Mouse (Mus musculus) embryonic facial prominence, embryonic 13.5 days (tissue): ENCODE results near the gene Scd2. TPM values are rescaled to one million over a fixed set of nuclear protein-coding genes. Genes with fewer than 3 reads are reported as not detected.

ENCODE experiments used
- ATAC-seq: fragments of 200-750 bp; cut with Nextera tagmentation; 2 replicates; pipeline ENCODE4 v1.8.0; 2017; ENCODE audit warnings: low read depth; ENCODE audit not compliant: insufficient number of reproducible peaks, insufficient read depth, low FRiP score, low TSS enrichment
- H3K27ac ChIP-seq: fragments of 300-500 bp; sonication (generic); 2 replicates; pipeline ENCODE4 v1.5.1; 2015; ENCODE audit warnings: moderate library complexity, mild to moderate bottlenecking, inconsistent platforms
- H3K27me3 ChIP-seq: fragments of 300-500 bp; sonication (generic); 2 replicates; pipeline ENCODE4 v1.6.1; 2015; ENCODE audit warnings: mild to moderate bottlenecking, inconsistent platforms
- H3K36me3 ChIP-seq: fragments of 300-500 bp; sonication (generic); 2 replicates; pipeline ENCODE4 v1.6.1; 2015; ENCODE audit warnings: mild to moderate bottlenecking, inconsistent platforms
- H3K4me1 ChIP-seq: fragments of 300-500 bp; sonication (generic); 2 replicates; pipeline ENCODE4 v1.6.1; 2015; ENCODE audit warnings: inconsistent platforms
- H3K4me2 ChIP-seq: fragments of 300-500 bp; sonication (generic); 2 replicates; pipeline ENCODE4 v1.6.1; 2015; ENCODE audit warnings: moderate library complexity, mild to moderate bottlenecking, inconsistent platforms
- H3K4me3 ChIP-seq: fragments of 300-500 bp; sonication (generic); 2 replicates; pipeline ENCODE4 v1.5.1; 2015; ENCODE audit warnings: mild to moderate bottlenecking, inconsistent platforms
- H3K9ac ChIP-seq: fragments of 300-500 bp; sonication (generic); 2 replicates; pipeline ENCODE4 v1.6.1; 2015; ENCODE audit warnings: mild to moderate bottlenecking, inconsistent platforms
- H3K9me3 ChIP-seq: fragments of 300-500 bp; sonication (generic); 2 replicates; pipeline ENCODE4 v1.6.1; 2016; ENCODE audit warnings: inconsistent platforms
- WGBS: fragments of 180-500 bp; shearing (Covaris S2); methylation state at CpG from one replicate; pipeline ENCODE4 v1.1.7; 2015; ENCODE audit warnings: mixed read lengths; 5-methylcytosine and 5-hydroxymethylcytosine counted together
- polyA plus RNA-seq: library from polyadenylated mRNA; unstranded; fragments of >200 nt; fragmentation: Nextera tagmentation; extraction: Ambion mirVana; gene quantifications from 2 replicates; pipeline ENCODE4 v1.2.1, GENCODE M21; 2015

Scd2 gene
- polyA plus RNA-seq, 1 experiment from 2014 or later = 211 TPM

GRCm38 (mm10) chr19:44259484-44259883 lies 34.0 kb upstream of the Scd2 start:
- Histone ChIP-seq H3K36me3 (no peaks in the 10 kb centered on the region), H3K9me3 (no peaks in the 10 kb centered on the region), H3K9ac (no peak overlapping the region), H3K27me3 (no peaks in the 10 kb centered on the region), H3K4me2 (no peak overlapping the region), H3K27ac (no peak overlapping the region), H3K4me3 (no peak overlapping the region), H3K4me1 (no peaks in the 10 kb centered on the region)
- WGBS = 71% methylated on average over 4 of the region's 4 CpGs
- no peak for ATAC-seq

- no peaks in the 10 kb centered on the region for H3K27me3 ChIP-seq
- no peaks in the 10 kb centered on the region for H3K36me3 ChIP-seq
- H3K4me2 ChIP-seq = no peak overlapping the region
- no peak overlapping the region for H3K27ac ChIP-seq
- no peak overlapping the region for H3K9ac ChIP-seq
- 81% methylated on average over 5 of the region's 5 CpGs for WGBS
- ATAC-seq = no peak
- H3K4me3 ChIP-seq = no peak overlapping the region
- H3K4me1 ChIP-seq = no peaks in the 10 kb centered on the region
- H3K9me3 ChIP-seq = no peaks in the 10 kb centered on the region
These were observed 33.0 kb upstream of the Scd2 start for GRCm38 (mm10) chr19:44260487-44260886.

GRCm38 (mm10) chr19:44261774-44262173 lies 31.7 kb upstream of the Scd2 start:
- H3K4me1 ChIP-seq = peaks cover 5% of the 10 kb centered on the region
- no peak overlapping the region for H3K9ac ChIP-seq
- WGBS = 81% methylated on average over 7 of the region's 7 CpGs
- no peak overlapping the region for H3K4me3 ChIP-seq
- H3K27ac ChIP-seq = no peak overlapping the region
- H3K9me3 ChIP-seq = no peaks in the 10 kb centered on the region
- no peaks in the 10 kb centered on the region for H3K36me3 ChIP-seq
- H3K4me2 ChIP-seq = no peak overlapping the region
- ATAC-seq = no peak
- H3K27me3 ChIP-seq = no peaks in the 10 kb centered on the region

- Histone ChIP-seq H3K9ac (no peak overlapping the region), H3K27ac (no peak overlapping the region), H3K9me3 (no peaks in the 10 kb centered on the region), H3K4me3 (no peak overlapping the region), H3K36me3 (no peaks in the 10 kb centered on the region), H3K4me2 (no peak overlapping the region), H3K27me3 (no peaks in the 10 kb centered on the region), H3K4me1 (peaks cover 11% of the 10 kb centered on the region)
- WGBS = 66% methylated on average over 3 of the region's 3 CpGs
- no peak for ATAC-seq
These were observed 29.9 kb upstream of the Scd2 start for GRCm38 (mm10) chr19:44263581-44263980.

- no peak overlapping the region for H3K9ac ChIP-seq
- H3K36me3 ChIP-seq = no peaks in the 10 kb centered on the region
- no peak overlapping the region for H3K4me2 ChIP-seq
- WGBS = 78% methylated on average over 9 of the region's 9 CpGs
- H3K27me3 ChIP-seq = no peaks in the 10 kb centered on the region
- peaks cover 11% of the 10 kb centered on the region for H3K4me1 ChIP-seq
- ATAC-seq = no peak
- no peak overlapping the region for H3K27ac ChIP-seq
- H3K4me3 ChIP-seq = no peak overlapping the region
- H3K9me3 ChIP-seq = no peaks in the 10 kb centered on the region
These were observed 29.2 kb upstream of the Scd2 start for GRCm38 (mm10) chr19:44264226-44264625.

GRCm38 (mm10) chr19:44265300-44265699 lies 28.2 kb upstream of the Scd2 start:
- Histone ChIP-seq H3K4me2 (no peak overlapping the region), H3K27ac (0 out of 2 replicates have a peak overlapping the region, but pooled peaks have one; percentile 4), H3K27me3 (no peaks in the 10 kb centered on the region), H3K36me3 (no peaks in the 10 kb centered on the region), H3K4me3 (no peak overlapping the region), H3K9ac (no peak overlapping the region), H3K9me3 (no peaks in the 10 kb centered on the region), H3K4me1 (peaks cover 11% of the 10 kb centered on the region)
- WGBS = 65% methylated on average over 7 of the region's 7 CpGs
- ATAC-seq = no peak

GRCm38 (mm10) chr19:44265911-44266337 lies 27.6 kb upstream of the Scd2 start:
- no peak for ATAC-seq
- WGBS = 45% methylated on average over 5 of the region's 5 CpGs
- Histone ChIP-seq H3K4me3 (no peak overlapping the region), H3K4me2 (peak overlapping the region; percentile 76; the same call in 1 of the 2 replicates), H3K27me3 (no peaks in the 10 kb centered on the region), H3K9me3 (no peaks in the 10 kb centered on the region), H3K36me3 (no peaks in the 10 kb centered on the region), H3K27ac (0 out of 2 replicates have a peak overlapping the region, but pooled peaks have one; percentile 96), H3K9ac (0 out of 2 replicates have a peak overlapping the region, but pooled peaks have one; percentile 78), H3K4me1 (peaks cover 11% of the 10 kb centered on the region)

GRCm38 (mm10) chr19:44266458-44266823 lies 27.0 kb upstream of the Scd2 start:
- H3K27ac ChIP-seq = peak overlapping the region; percentile 96; the same call in 1 of the 2 replicates
- H3K9ac ChIP-seq = peak overlapping the region; percentile 78
- peaks cover 11% of the 10 kb centered on the region for H3K4me1 ChIP-seq
- peak overlapping the region; percentile 76 for H3K4me2 ChIP-seq
- no peaks in the 10 kb centered on the region for H3K9me3 ChIP-seq
- H3K36me3 ChIP-seq = no peaks in the 10 kb centered on the region
- WGBS = 8% methylated on average over 6 of the region's 6 CpGs
- no peak for ATAC-seq
- peak overlapping the region; percentile 61 for H3K4me3 ChIP-seq
- no peaks in the 10 kb centered on the region for H3K27me3 ChIP-seq

- peak overlapping the region; percentile 76 for H3K4me2 ChIP-seq
- H3K27me3 ChIP-seq = no peaks in the 10 kb centered on the region
- WGBS = 1% methylated on average over 43 of the region's 43 CpGs
- peak overlapping the region; percentile 78 for H3K9ac ChIP-seq
- H3K4me3 ChIP-seq = peak overlapping the region; percentile 61
- ATAC-seq = peak; percentile 97
- H3K4me1 ChIP-seq = peaks cover 11% of the 10 kb centered on the region
- H3K36me3 ChIP-seq = no peaks in the 10 kb centered on the region
- H3K9me3 ChIP-seq = no peaks in the 10 kb centered on the region
- H3K27ac ChIP-seq = peak overlapping the region; percentile 96
These were observed 26.5 kb upstream of the Scd2 start for GRCm38 (mm10) chr19:44266824-44267498.

- Histone ChIP-seq H3K9me3 (no peaks in the 10 kb centered on the region), H3K9ac (peak overlapping the region; percentile 78), H3K36me3 (no peaks in the 10 kb centered on the region), H3K4me3 (peak overlapping the region; percentile 61), H3K4me1 (peaks cover 11% of the 10 kb centered on the region), H3K27ac (peak overlapping the region; percentile 96), H3K4me2 (peak overlapping the region; percentile 76), H3K27me3 (no peaks in the 10 kb centered on the region)
- ATAC-seq = no peak
- WGBS = 9% methylated on average over 18 of the region's 18 CpGs
These were observed 25.9 kb upstream of the Scd2 start for GRCm38 (mm10) chr19:44267499-44268002.

GRCm38 (mm10) chr19:44273711-44274110 lies 19.8 kb upstream of the Scd2 start:
- no peak overlapping the region for H3K27ac ChIP-seq
- H3K4me1 ChIP-seq = no peaks in the 10 kb centered on the region
- no peaks in the 10 kb centered on the region for H3K36me3 ChIP-seq
- ATAC-seq = no peak
- H3K27me3 ChIP-seq = no peaks in the 10 kb centered on the region
- 75% methylated on average over 4 of the region's 4 CpGs for WGBS
- no peak overlapping the region for H3K4me2 ChIP-seq
- H3K9ac ChIP-seq = no peak overlapping the region
- H3K4me3 ChIP-seq = no peak overlapping the region
- no peaks in the 10 kb centered on the region for H3K9me3 ChIP-seq

- WGBS = 91% methylated on average over 4 of the region's 4 CpGs
- Histone ChIP-seq H3K9me3 (no peaks in the 10 kb centered on the region), H3K27me3 (no peaks in the 10 kb centered on the region), H3K4me2 (no peak overlapping the region), H3K4me3 (no peak overlapping the region), H3K4me1 (no peaks in the 10 kb centered on the region), H3K9ac (no peak overlapping the region), H3K36me3 (no peaks in the 10 kb centered on the region), H3K27ac (no peak overlapping the region)
- no peak for ATAC-seq
These were observed 19.0 kb upstream of the Scd2 start for GRCm38 (mm10) chr19:44274452-44274851.
